Mouse (Mus musculus) large intestine, adult 2 months (tissue): ENCODE measurements around the gene 1600014C23Rik. TPM values are rescaled to one million over a fixed set of nuclear protein-coding genes. Genes with fewer than 3 reads are reported as not detected.

ENCODE experiments used
- DNase-seq: peaks from one replicate; pipeline ENCODE4 v3.0.0-alpha.2; 2012; ENCODE audit warnings: low read depth, low spot score
- WGBS: fragments of 180-500 bp; shearing (Covaris S2); methylation state at CpG from one replicate; pipeline ENCODE4 v1.1.7; 2018; 5-methylcytosine and 5-hydroxymethylcytosine counted together
- polyA plus RNA-seq: library from polyadenylated mRNA; depleted of rRNA; stranded (reverse); fragments of >200 nt; gene quantifications from 2 replicates; pipeline ENCODE4 v1.2.3, GENCODE M21; 2012

Gene 1600014C23Rik
- polyA plus RNA-seq, 1 experiment: not detected

DNA sequence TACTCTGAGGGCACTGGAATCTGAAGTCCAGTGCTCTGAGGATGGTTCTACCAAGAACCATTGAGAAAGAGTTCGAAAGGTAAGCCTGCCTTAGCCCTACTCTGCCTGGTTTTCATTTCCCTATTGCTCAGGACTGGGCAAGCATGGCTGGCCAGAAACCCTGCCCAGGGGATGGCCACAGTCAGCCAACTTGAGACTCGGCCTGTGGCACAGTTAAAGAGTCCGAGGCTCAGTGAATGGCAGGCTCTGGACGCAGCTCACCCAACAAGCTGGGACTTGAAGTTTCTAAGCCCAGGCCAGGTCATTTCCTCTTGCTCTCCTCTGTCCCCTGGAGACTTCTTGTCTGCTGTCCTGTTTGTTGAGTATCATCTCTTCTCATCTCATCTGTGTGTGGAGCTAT, 2.9 kb downstream of the 1600014C23Rik start:
- 94% methylated on average over 4 of the region's 4 CpGs for WGBS
- no peak for DNase-seq

- 81% methylated on average over 10 of the region's 10 CpGs for WGBS
- DNase-seq: no peak
These were observed 4.3 kb downstream of the 1600014C23Rik start for GRCm38 (mm10) chr17:45729387-45729786.

DNA sequence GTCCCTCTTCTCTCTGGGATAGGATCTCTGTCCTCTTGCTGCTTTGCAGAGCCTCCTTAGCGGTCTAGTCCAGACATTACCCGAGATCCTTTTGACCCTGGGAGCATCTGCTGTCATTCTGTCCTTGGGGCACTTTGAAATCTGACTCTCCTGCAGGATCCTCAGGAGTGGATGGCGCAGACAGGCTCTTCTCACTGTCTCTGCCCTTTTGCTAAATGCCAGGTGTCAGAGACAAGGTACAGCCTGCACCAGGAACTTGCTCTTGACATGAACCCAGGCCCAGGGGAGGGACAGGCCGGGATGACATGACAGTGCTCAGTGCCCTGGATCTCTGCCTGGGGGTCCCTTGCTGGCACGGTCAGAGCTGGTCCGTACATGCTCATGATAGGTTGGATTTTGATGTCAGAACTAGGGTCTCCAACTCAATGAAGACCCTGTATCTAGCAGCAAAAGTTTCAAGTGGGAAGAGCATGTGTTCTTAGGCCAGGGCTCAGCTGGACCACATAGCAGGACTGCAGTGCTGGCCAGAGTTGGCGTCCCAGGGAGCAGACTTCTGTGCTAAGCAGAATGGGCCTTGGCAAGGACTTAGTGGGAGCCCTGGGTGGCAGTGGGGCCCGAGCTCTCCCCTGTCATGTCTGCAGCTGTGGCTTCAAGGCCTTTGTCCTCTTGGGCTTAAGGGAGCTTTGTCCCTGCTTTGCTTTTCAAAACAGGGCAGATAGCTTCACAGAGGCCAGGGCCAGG, 5.5 kb downstream of the 1600014C23Rik start:
- 90% methylated on average over 8 of the region's 8 CpGs for WGBS
- no peak for DNase-seq

GRCm38 (mm10) chr17:45727481-45727880, 6.2 kb downstream of the 1600014C23Rik start:
- DNase-seq: no peak
- 89% methylated on average over 2 of the region's 2 CpGs for WGBS

GRCm38 (mm10) chr17:45726249-45726648, 7.4 kb downstream of the 1600014C23Rik start:
- 17% methylated on average over 7 of the region's 7 CpGs for WGBS
- DNase-seq: no peak

- DNase-seq: no peak
- 95% methylated on average over 10 of the region's 10 CpGs for WGBS
These were observed 9.1 kb downstream of the 1600014C23Rik start for GRCm38 (mm10) chr17:45724574-45724921.

DNA sequence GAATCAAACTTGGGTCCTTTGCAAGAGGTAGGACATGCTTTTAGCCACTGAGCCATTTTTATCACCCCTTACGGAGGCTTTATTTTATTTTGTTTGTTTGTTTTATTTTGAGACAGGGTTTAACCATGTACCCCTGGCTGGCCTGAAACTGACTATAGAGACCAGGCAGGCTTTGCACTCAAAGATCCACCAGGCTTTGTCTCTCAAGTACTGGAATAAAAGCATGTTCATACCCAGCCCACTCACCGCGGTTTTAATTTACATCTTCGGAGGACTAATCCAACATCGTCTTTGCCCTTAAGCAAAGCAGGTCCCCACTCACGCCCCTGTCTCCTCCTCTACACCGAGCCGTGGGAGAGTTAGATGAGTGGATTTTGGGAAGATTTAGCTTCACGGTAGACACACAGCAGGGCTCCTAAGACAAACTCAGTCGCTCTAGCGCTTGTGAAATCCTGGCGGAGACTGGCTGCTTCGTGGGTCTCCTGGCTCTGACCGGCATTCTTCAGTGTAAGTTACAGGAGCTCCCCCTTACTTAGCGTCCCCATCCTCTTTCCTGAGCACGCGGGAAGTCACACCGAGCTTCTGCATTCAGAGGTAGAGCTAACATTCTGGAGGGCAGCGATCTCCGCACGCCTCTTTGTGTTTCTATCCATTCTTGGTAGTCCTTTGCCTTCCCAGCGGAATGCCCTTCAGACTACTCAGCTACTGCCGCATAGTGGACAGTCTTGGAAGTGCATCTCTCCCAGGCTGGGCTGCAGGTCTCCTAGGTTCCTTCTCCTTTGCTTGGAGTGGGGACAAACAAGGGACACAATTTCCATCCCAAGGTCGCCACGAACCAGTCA, 9.7 kb downstream of the 1600014C23Rik start:
- no peak for DNase-seq
- 3% methylated on average over 25 of the region's 25 CpGs for WGBS

GRCm38 (mm10) chr17:45718323-45718722, 15.3 kb downstream of the 1600014C23Rik start:
- WGBS: 6% methylated on average over 10 of the region's 10 CpGs
- DNase-seq: no peak

DNA sequence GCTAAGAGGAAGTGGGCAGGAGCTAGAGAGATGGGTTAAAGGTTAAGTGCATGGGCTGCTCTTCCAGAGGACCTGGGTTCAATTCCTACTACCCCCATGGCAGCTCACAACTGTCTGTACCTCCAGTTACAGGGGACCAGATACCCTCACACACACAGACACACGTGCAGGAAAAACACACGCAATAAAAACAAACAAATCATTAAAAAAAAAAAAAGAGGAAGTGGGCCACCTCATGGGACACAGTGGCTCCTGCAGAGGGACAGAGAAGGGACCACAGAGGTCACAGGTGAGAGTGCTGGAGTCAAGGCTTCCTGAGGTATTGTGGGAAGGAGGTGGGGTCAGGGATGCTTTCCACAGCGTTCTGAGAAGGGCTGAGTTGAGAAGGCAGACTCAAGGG, 22.1 kb downstream of the 1600014C23Rik start:
- no peak for DNase-seq
- WGBS: 24% methylated on average over 3 of the region's 3 CpGs

DNA sequence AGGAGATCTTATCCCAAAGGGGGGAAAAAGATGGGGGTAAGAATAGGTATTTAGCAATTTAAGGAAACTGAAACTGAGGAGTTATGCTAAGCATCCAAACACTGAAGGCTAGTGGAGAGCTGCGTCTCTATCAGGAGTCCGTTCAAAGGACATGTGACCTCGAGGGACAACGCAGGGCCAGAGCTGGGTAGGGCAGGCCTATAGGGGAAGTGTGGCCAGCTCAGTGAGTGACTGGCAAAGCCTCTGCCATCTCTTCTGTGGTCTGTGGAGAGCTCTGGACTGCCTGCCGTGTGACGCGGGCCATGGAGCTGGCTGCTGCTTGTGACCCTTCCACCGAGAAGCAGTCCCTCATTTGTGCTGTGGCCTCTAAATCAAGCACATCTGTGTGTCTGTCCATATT, 23.2 kb downstream of the 1600014C23Rik start:
- 84% methylated on average over 8 of the region's 8 CpGs for WGBS
- no peak for DNase-seq

- no peak for DNase-seq
- WGBS: 63% methylated on average over 3 of the region's 3 CpGs
These were observed 23.8 kb downstream of the 1600014C23Rik start for GRCm38 (mm10) chr17:45709829-45710228.

- 79% methylated on average over 8 of the region's 8 CpGs for WGBS
- DNase-seq: no peak
These were observed 25.5 kb downstream of the 1600014C23Rik start for GRCm38 (mm10) chr17:45708179-45708578.

GRCm38 (mm10) chr17:45707376-45707775, 26.3 kb downstream of the 1600014C23Rik start:
- WGBS: 42% methylated on average over 3 of the region's 3 CpGs
- no peak for DNase-seq

GRCm38 (mm10) chr17:45706796-45707195, 26.8 kb downstream of the 1600014C23Rik start:
- DNase-seq: no peak
- 72% methylated on average over 5 of the region's 5 CpGs for WGBS

DNA sequence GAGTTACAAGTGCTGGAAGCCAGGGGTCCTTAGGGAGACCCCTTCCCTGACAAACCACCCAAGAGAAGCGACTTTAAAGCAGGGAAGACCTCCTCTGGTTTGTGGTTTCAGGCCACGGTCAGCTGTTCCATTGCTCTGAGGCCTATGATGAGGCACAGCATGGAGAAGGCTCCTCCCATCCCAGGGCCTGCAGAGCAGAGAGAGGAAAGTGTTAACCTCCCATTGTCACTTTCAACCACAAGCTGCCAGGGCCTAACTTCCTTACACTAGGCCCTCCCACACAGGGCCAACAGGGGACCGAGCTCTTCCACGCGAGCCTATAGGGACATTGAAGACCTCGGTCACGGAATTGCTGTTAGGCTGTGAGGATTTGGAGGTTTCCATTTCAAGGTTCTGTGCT, 30.5 kb downstream of the 1600014C23Rik start:
- 43% methylated on average over 7 of the region's 7 CpGs for WGBS
- DNase-seq: no peak

DNA sequence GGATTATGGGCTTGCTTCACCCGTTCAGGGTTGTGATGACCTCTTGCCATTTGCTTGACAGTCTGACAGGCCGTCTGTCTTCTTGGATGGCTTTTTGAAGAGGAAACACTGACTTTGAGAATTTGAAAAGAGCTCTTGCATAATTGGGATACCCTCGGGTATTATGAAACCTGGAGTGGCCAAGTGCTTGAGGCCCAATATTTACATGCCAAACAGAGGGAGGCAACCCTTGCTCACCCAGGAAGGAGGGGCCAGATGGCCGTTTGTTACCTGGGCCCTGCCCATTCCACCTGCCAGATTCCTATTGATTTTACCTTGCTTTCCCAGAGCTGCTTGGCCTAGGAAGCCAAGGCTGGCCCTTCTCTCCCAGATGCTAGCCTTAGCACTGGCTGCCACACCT, 31.4 kb downstream of the 1600014C23Rik start:
- WGBS: 19% methylated on average over 4 of the region's 4 CpGs
- no peak for DNase-seq

GRCm38 (mm10) chr17:45701236-45701591, 32.4 kb downstream of the 1600014C23Rik start:
- DNase-seq: no peak
- 71% methylated on average over 9 of the region's 9 CpGs for WGBS

- 39% methylated on average over 13 of the region's 16 CpGs for WGBS
- DNase-seq: no peak
These were observed 33.0 kb downstream of the 1600014C23Rik start for GRCm38 (mm10) chr17:45700496-45701235.

- 27% methylated on average over 3 of the region's 3 CpGs for WGBS
- peak; percentile 80 for DNase-seq
These were observed 34.5 kb downstream of the 1600014C23Rik start for GRCm38 (mm10) chr17:45699039-45699740.

GRCm38 (mm10) chr17:45698368-45698767, 35.3 kb downstream of the 1600014C23Rik start:
- no peak for DNase-seq
- 64% methylated on average over 6 of the region's 6 CpGs for WGBS
